Mouse (Mus musculus): ENCODE measurements around the gene Gm11444.

DNA sequence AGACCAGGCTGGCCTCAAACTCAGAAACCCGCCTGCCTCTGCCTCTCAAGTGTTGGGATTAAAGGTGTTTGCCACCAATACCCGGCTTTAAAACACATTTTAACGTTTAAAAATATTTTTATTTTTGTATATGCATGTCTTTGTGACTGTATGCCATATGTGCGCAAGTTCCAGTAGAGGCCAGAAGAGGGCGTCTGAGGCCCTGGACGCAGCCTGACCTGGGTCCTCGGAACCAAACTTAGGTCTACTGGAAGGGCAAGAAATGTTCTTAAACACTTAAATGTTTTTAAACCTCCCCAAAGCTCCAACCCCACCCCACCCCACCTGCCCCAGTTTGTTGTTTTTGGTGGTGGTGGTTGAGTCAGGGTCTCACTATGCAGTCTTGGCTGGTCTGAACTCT is 14.2 kb upstream of the Gm11444 start:
- no peak for TF ChIP-seq CTCF (IDR thresholded peaks at IDR 0.05; ENCODE audit: borderline replicate concordance, insufficient read depth, low read depth, low read length)
- TF ChIP-seq POLR2A (IDR thresholded peaks at IDR 0.05; ENCODE audit: borderline replicate concordance, insufficient read depth, low read length) = no peak
